Mouse (Mus musculus) neural tube, embryonic 14.5 days (tissue): ENCODE measurements around the gene Wdr81. TPM values are rescaled to one million over a fixed set of nuclear protein-coding genes. Genes with fewer than 3 reads are reported as not detected.
A peak's percentile ranks its signal among the peaks of the same experiment; 100 is the strongest.

Source experiments
- ATAC-seq: fragments of 200-750 bp; cut with Nextera tagmentation; 2 replicates; pipeline ENCODE4 v1.8.0; 2017; ENCODE audit warnings: low read depth, mild to moderate bottlenecking, moderate TSS enrichment, moderate library complexity
- H3K27ac ChIP-seq: fragments of 300-500 bp; sonication (generic); 2 replicates; pipeline ENCODE4 v1.5.1; 2014; ENCODE audit warnings: low read depth, mild to moderate bottlenecking, control low read depth, low read length, moderate library complexity, mixed read lengths
- H3K27me3 ChIP-seq: fragments of 300-500 bp; sonication (generic); 2 replicates; pipeline ENCODE4 v1.6.1; 2014; ENCODE audit warnings: low read length; ENCODE audit not compliant: control insufficient read depth, insufficient read depth
- H3K36me3 ChIP-seq: fragments of 300-500 bp; sonication (generic); 2 replicates; pipeline ENCODE4 v1.6.1; 2014; ENCODE audit warnings: low read length, mixed read lengths; ENCODE audit not compliant: control insufficient read depth, insufficient read depth
- H3K4me1 ChIP-seq: fragments of 300-500 bp; sonication (generic); 2 replicates; pipeline ENCODE4 v1.6.1; 2014; ENCODE audit warnings: low read length; ENCODE audit not compliant: control insufficient read depth, insufficient read depth
- H3K4me2 ChIP-seq: fragments of 300-500 bp; sonication (generic); 2 replicates; pipeline ENCODE4 v1.6.1; 2014; ENCODE audit warnings: mild to moderate bottlenecking, low read depth, low read length, control low read depth
- H3K4me3 ChIP-seq: fragments of 300-500 bp; sonication (generic); 2 replicates; pipeline ENCODE4 v1.5.1; 2014; ENCODE audit warnings: low read depth, low read length, control low read depth, mixed read lengths
- H3K9ac ChIP-seq: fragments of 300-500 bp; sonication (generic); replicated peaks from 2 replicates; pipeline ENCODE4 v1.6.1; 2014; ENCODE audit warnings: low read depth, mild to moderate bottlenecking, control low read depth, low read length, mixed read lengths
- H3K9me3 ChIP-seq: fragments of 300-500 bp; sonication (generic); 2 replicates; pipeline ENCODE4 v1.6.1; 2016; ENCODE audit warnings: low read length; ENCODE audit not compliant: control insufficient read depth
- WGBS: fragments of 180-500 bp; shearing (Covaris S2); extraction: QIAGEN DNeasy Blood & Tissue Kit; methylation state at CpG from one replicate; pipeline ENCODE4 v1.1.7; 2014; 5-methylcytosine and 5-hydroxymethylcytosine counted together
- polyA plus RNA-seq: library from polyadenylated mRNA; unstranded; fragments of >200 nt; fragmentation: Nextera tagmentation; extraction: Ambion mirVana; gene quantifications from 2 replicates; pipeline ENCODE4 v1.2.1, GENCODE M21; 2014

Wdr81 gene
- polyA plus RNA-seq, 1 experiment from 2014 or later, result 6.3 TPM

DNA sequence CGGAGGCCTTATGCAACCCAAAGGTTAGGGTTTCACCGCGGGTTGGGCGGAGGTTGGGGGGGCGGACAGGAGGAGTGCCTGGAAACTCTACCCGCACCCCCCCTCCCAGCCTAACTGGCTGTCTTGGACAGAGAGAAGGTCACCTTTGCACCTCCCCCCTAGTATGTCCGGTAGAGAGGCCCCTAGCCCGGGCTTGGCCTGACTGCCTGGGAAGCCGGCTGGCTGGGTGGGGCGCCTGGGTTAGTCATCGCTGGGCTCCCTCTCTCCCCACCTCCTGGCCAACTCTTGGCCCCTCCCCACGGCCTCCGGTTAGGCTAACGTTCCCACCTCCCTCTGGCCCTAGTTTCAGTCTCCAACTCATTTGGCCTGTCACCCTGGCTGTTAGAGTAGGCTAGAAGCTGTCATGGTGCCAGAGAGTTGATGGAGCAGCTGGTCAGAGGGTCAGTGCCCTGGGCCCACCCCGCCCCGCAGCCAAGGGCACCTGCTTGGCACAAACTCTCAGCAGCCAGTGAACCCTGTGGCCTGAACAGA, 7.8 kb upstream of the Wdr81 start:
- H3K4me3 ChIP-seq, result peak overlapping the region; percentile 86
- H3K9ac ChIP-seq, result peak overlapping the region; percentile 64
- 0 out of 2 replicates have a peak, but pooled peaks cover 6% of the 10 kb centered on the region for H3K36me3 ChIP-seq
- peak overlapping the region; percentile 72 for H3K4me2 ChIP-seq
- 8% methylated on average over 11 of the region's 16 CpGs for WGBS
- no peaks in the 10 kb centered on the region for H3K27me3 ChIP-seq
- no peaks in the 10 kb centered on the region for H3K9me3 ChIP-seq
- H3K4me1 ChIP-seq, result peaks cover 16% of the 10 kb centered on the region
- no peak overlapping the region for H3K27ac ChIP-seq
- no peak for ATAC-seq

DNA sequence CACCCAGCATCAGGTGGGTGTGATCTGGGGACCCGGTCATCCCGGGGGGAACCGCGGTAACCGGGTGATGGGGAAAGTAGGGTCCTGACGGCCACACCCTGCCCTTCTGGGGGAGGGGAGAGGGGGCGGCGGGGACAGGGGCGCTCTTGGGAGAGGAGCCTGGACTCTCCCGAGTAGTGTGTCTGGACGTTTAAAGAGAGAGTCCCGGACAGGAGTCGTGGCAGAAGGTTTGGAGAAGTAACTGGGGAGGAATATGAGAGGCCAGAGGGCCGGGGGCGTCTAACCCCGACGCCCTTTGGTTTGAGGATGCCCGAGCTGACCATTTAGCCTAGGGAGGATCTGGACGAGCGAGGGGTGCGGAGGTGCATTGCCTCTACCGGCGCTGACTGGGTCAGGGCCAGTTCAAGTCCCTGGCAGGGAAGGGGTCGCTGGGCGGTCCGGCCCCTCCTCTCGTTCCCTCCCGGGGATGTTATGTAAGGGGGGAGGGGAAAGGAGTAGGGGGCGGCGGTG, 7.3 kb upstream of the Wdr81 start:
- Histone ChIP-seq H3K36me3 (0 out of 2 replicates have a peak, but pooled peaks cover 6% of the 10 kb centered on the region), H3K9ac (peak overlapping the region; percentile 64), H3K4me3 (peak overlapping the region; percentile 86), H3K4me2 (peak overlapping the region; percentile 72), H3K27ac (peak overlapping the region; percentile 39; the same call in 1 of the 2 replicates), H3K9me3 (no peaks in the 10 kb centered on the region), H3K4me1 (peaks cover 16% of the 10 kb centered on the region), H3K27me3 (no peaks in the 10 kb centered on the region)
- ATAC-seq, result peak; percentile 44
- WGBS, result under 1% methylated on average over 27 of the region's 30 CpGs

DNA sequence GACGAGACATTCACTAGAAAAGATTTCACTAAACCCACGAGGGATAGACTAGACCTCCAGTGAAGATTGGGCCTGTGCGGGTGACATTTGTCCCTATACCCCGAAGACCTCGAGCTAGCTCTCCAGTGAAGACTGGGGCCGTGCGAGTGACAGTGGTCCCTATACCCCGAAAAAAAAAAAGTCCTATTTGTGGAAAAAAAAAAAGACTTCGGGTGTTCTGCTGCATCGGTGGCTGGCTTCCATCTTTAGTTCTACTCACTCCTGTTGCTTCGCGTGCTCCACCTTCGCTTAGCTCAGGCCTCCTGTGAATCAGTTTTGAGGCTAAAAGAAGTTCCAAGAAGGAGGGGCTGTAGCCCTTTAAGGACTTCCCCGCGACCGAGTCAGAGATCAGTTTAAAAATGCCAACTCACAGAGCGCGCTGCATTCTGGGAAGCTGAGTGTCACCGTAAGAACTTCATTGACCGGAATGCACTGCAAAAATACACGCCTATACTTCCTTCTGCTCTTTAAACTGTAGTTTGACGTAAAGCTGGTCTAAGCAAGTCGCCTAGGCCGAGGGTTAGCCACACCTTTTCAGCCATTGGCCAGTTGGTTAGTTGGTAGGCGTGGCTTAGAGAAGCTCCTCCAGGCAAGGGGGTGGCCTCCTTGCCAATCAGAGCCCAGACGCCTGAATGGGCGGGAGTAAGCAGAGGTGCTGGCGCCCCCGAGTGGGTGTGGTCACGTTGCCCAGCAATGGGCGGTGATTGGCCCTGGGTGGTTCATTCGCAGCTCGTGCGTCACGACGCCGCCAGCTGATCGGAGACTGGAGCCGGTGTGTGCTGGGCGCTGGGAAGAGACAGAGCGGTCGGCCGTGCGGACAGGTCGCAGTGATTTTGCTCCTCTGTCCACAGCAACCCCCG, 6.6 kb upstream of the Wdr81 start, which contains the start of gene Tlcd2:
Gene Tlcd2 (plus strand): TSS at position 872 of the 899 bp plus-strand sequence.
- H3K4me3 ChIP-seq, result peak within 1 kb of the TSS; percentile 86
- H3K36me3 ChIP-seq, result 0 out of 2 replicates have a peak, but pooled peaks cover 6% of the 10 kb centered on the region
- H3K27ac ChIP-seq, result peak within 1 kb of the TSS; percentile 74
- H3K9me3 ChIP-seq, result no peaks in the 10 kb centered on the region
- H3K4me1 ChIP-seq, result peaks cover 16% of the 10 kb centered on the region
- no peaks in the 10 kb centered on the region for H3K27me3 ChIP-seq
- H3K4me2 ChIP-seq, result peak within 1 kb of the TSS; percentile 83
- peak within 1 kb of the TSS; percentile 64 for H3K9ac ChIP-seq
- ATAC-seq, result peak; percentile 95
- under 1% methylated on average over 46 of the region's 46 CpGs for WGBS

GRCm38 (mm10) chr11:75460103-75460843, 5.8 kb upstream of the Wdr81 start:
- Histone ChIP-seq H3K27ac (peak overlapping the region; percentile 74), H3K4me2 (peak overlapping the region; percentile 83), H3K27me3 (no peaks in the 10 kb centered on the region), H3K9me3 (no peaks in the 10 kb centered on the region), H3K4me1 (peaks cover 16% of the 10 kb centered on the region), H3K9ac (0 out of 2 replicates have a peak overlapping the region, but pooled peaks have one; percentile 13), H3K4me3 (peak overlapping the region; percentile 86), H3K36me3 (0 out of 2 replicates have a peak, but pooled peaks cover 3% of the 10 kb centered on the region)
- ATAC-seq, result no peak
- 3% methylated on average over 19 of the region's 19 CpGs for WGBS

GRCm38 (mm10) chr11:75459751-75460102, 5.2 kb upstream of the Wdr81 start:
- Histone ChIP-seq H3K4me2 (peak overlapping the region; percentile 83), H3K9me3 (no peaks in the 10 kb centered on the region), H3K9ac (no peak overlapping the region), H3K4me3 (no peak overlapping the region; the same call in 1 of the 2 replicates), H3K4me1 (peaks cover 20% of the 10 kb centered on the region), H3K36me3 (no peaks in the 10 kb centered on the region), H3K27ac (peak overlapping the region; percentile 74), H3K27me3 (no peaks in the 10 kb centered on the region)
- WGBS, result 31% methylated on average over 5 of the region's 5 CpGs
- no peak for ATAC-seq

GRCm38 (mm10) chr11:75459141-75459711, 4.7 kb upstream of the Wdr81 start:
- Histone ChIP-seq H3K4me1 (peaks cover 20% of the 10 kb centered on the region), H3K9ac (no peak overlapping the region), H3K36me3 (no peaks in the 10 kb centered on the region), H3K27me3 (no peaks in the 10 kb centered on the region), H3K4me2 (no peak overlapping the region), H3K4me3 (no peak overlapping the region), H3K9me3 (no peaks in the 10 kb centered on the region), H3K27ac (no peak overlapping the region)
- 83% methylated on average over 5 of the region's 5 CpGs for WGBS
- ATAC-seq, result no peak

DNA sequence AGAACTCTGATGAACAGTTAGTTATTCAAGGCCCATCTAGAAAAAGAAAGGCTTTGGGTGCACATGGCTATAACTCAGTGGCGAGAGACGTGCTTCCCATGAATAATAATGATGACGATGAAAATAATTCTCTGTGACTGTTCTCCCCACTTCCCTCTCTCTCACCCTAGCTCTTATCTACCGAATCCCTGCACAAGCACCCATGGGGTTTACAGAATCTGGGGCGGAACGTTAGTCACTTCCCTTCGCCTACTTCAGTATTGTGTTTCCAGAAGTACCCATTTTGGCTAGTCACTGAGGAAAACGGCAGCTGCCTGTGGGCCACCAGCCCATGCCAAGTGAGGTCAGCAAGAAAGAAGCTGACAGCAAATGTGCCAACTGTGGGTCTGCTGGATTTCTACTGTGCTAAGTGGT, 4.1 kb upstream of the Wdr81 start:
- Histone ChIP-seq H3K4me3 (no peak overlapping the region), H3K27ac (no peak overlapping the region), H3K36me3 (no peaks in the 10 kb centered on the region), H3K27me3 (no peaks in the 10 kb centered on the region), H3K9ac (no peak overlapping the region), H3K4me2 (no peak overlapping the region), H3K4me1 (peaks cover 26% of the 10 kb centered on the region), H3K9me3 (no peaks in the 10 kb centered on the region)
- 84% methylated on average over 8 of the region's 8 CpGs for WGBS
- no peak for ATAC-seq

DNA sequence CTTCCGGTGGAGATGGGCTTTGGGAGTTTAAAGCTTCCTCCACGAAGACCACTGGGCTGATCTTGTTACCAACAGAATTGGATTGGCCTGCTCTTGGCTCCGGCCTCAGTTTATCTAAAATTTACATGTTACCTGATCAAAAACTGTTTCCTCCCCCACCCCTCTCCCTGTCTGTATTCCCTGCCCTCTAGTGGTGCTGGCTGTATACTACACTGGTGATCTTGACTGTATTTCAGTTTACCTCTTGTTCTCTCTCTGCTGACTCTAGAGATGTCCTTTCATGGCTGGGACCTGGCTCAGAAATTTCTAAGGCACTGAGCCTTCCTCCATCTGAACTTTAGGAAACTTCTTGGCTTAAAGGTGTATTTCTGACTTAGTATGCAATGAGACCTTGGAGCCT, 3.7 kb upstream of the Wdr81 start:
- WGBS, result 25% methylated on average over 3 of the region's 3 CpGs
- H3K4me2 ChIP-seq, result no peak overlapping the region
- no peak for ATAC-seq

More for the DNA sequence above, 3.7 kb upstream of the Wdr81 start:
- H3K4me3 ChIP-seq, result no peak overlapping the region
- peaks cover 29% of the 10 kb centered on the region for H3K4me1 ChIP-seq
- H3K9ac ChIP-seq, result no peak overlapping the region
- H3K27ac ChIP-seq, result no peak overlapping the region
- no peaks in the 10 kb centered on the region for H3K27me3 ChIP-seq
- H3K36me3 ChIP-seq, result no peaks in the 10 kb centered on the region
- H3K9me3 ChIP-seq, result no peaks in the 10 kb centered on the region
